Mouse (Mus musculus) NIH3T3 (cell line): Measurements from ENCODE around the gene BC051019.

Experiments used
- DNase-seq: peaks from one replicate; pipeline ENCODE4 v3.0.0-alpha.2; 2012; ENCODE audit warnings: low read depth

Gene BC051019

GRCm38 (mm10) chr7:109708961-109709382 is 14.7 kb downstream of the BC051019 start:
- peak; percentile 83 for DNase-seq

- peak; percentile 77 for DNase-seq
These were observed 16.4 kb downstream of the BC051019 start for GRCm38 (mm10) chr7:109707023-109707785.

DNA sequence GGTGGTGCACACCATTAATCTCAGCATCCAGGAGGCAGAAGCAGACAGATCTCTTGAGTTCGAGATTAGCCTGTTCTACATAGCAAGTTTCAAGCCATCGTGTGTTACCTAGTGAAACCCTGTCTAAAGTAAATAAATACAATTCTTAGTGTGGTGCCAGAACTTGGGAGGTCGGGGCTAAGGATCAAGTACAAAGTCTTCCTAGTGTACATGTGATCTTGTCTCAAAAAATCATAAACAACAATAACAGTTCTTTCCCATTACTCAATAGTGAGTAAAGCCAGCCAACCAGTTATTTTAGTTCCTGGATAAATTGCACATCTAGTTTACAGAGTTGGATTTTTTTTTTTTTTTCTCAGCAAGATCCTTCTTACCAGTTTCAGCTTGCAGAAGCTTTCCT is 19.2 kb downstream of the BC051019 start:
- no peak for DNase-seq

DNA sequence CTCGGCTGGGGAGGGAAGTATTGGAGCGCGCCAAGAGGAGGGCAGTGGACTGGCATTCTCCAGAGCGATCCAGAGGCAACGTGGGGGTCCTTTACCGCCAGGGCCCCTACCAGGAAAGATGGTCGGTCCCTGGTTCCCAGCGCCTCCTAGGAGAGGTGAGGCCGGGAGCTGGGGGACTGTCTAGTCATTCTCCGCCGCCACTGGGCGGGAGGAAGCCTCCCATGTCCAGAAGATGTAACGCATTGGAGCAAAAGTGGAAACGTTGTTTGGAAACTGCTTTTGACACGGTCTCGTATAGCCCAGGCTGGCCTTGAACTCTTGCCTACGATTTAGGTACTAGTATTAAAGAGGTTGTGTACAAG is 19.7 kb downstream of the BC051019 start:
- DNase-seq: no peak

GRCm38 (mm10) chr7:109703190-109704015 is 20.2 kb downstream of the BC051019 start, which contains the start of the genes St5 and Akip1:
TSS of gene St5 (minus strand) at chr7:109703605.
TSS of gene Akip1 (plus strand) at chr7:109703690.
- DNase-seq: no peak

- DNase-seq: no peak
These were observed 20.9 kb downstream of the BC051019 start for GRCm38 (mm10) chr7:109702721-109703120.

DNA sequence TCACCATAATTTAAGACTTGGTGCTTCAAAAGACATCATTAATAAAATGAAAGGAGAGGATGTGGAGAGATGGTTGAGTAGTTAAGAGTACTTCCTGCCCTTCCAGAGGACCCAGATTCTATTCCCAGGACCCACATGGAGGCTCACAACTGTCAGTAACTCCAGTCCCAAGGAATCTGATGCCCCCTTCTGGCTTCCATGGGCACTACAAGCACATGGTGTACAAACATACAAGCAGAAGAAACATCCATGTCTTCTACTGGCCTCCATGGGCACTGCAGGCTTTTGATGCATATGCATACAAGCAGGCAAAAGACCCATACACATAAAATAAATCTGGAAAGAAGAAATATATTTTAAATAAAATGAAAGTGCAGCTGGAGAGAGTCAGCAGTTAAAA is 23.4 kb downstream of the BC051019 start:
- peak; percentile 25 for DNase-seq

DNA sequence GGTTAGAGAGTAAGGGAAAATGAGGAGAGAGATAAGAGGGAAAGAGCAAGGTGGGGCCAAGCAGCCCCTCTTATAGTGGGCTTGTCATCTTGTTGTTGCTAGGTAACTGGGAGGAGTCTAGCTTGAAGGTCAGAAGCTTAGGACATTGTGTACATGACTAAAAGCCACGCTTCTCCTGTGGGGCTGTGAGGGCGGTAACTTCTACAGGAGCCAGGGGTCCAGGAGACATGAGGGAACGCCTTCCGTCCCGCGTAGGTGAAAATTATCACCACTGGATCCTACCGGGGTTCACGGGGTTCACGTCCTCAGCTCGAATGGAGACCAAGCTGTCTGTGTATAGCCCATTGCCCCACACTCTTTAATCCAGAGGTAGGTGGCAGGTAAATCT is 28.3 kb downstream of the BC051019 start:
- DNase-seq: no peak

- DNase-seq: no peak
These were observed 28.9 kb downstream of the BC051019 start for GRCm38 (mm10) chr7:109694576-109695338.

DNA sequence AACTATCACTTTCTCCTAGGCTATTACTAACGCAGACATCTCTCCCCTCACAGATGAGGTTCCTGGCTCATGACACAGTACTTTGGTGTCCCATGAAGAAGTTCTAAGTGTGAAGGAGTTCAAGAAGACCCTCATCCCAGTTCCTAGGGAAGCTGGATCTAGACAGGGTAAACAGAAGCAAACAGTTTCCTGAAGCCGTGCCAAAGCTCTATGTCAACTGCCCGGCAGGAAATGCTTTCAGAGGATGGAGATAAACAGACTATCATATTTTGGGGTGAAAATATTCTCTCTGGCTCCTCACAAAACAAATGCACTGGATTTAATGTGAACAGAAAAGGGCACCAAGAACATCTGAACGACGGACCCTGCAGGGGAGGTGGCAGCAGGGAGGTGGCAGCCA is 32.7 kb downstream of the BC051019 start:
- no peak for DNase-seq

GRCm38 (mm10) chr7:109690101-109690500 is 33.5 kb downstream of the BC051019 start:
- DNase-seq: peak; percentile 17

DNA sequence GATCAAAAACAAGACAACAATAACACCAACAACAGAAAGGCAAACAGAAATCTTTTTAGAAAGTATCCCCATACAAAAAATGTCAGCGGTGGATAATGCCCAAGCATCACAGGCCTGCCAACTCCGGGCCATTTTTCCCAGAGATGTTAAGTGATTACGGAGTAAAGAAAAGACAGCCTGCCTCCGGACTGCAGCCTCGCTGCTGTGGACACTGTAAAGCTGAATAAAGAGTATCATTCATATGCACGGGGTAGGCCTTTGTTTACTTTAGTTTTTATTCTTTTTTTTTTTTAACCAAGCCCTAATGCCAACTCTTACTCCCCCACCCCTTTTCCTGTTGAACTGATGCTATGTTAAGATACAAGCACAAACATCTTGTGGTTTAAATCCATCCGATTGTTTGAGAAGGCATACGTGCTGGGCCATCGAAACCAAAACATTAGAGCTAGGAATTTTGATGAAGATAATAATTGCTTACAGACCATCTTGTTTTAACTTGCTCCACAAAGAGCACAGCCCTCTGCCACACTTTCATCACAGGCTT is 37.0 kb downstream of the BC051019 start:
- DNase-seq: no peak

DNA sequence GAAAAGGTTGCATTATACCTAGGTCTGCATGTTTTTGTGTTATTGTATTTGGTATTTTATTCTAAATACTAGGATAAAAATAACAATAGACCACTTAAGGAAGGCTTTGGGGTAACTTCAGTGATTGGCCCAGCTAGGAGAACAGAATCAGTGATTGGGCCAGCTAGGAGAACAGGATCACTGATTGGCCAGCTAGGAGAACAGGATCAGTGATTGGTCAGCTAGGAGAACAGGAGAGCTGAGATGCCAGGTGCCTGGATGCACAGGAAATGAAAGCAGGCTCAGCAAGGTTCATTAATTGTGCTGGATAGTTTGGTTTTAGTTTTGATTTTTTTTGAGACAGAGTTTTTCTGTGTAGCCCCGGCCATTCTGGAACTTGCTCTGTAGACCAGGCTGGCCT is 42.8 kb downstream of the BC051019 start:
- no peak for DNase-seq

GRCm38 (mm10) chr7:109680284-109680683 is 43.4 kb downstream of the BC051019 start:
- DNase-seq: no peak

DNA sequence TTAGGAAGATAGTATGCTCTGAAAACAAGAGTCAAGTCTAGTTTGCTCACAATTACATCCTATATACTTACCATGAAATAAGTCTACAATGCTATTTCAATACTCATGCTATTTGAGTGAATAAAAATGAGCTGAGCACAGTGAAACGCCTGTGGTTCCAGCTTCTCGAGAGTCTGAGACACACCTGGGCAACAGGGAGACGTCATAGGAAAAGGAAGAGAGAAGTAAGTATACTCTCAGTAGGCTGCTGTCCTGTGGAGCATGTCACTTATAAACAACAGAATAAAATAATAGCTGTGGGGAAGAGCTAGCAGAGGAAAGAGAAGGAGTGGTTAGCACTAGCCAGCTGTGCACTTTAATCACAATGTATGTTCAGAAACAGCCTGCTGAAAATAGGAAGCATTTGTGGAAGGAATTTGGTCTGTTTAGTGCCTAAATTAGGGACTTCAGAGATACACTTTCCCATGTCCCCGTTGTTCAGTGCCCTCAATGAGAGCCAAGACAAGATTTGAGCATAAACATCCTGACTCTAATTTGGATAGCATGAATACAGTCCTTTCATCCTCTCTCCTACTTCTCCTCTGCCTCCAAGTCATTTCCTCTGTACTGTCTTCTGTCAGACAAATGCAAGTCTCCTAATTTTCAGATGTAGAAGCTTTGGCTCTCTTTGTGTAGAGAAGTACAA is 48.6 kb downstream of the BC051019 start:
- no peak for DNase-seq

DNA sequence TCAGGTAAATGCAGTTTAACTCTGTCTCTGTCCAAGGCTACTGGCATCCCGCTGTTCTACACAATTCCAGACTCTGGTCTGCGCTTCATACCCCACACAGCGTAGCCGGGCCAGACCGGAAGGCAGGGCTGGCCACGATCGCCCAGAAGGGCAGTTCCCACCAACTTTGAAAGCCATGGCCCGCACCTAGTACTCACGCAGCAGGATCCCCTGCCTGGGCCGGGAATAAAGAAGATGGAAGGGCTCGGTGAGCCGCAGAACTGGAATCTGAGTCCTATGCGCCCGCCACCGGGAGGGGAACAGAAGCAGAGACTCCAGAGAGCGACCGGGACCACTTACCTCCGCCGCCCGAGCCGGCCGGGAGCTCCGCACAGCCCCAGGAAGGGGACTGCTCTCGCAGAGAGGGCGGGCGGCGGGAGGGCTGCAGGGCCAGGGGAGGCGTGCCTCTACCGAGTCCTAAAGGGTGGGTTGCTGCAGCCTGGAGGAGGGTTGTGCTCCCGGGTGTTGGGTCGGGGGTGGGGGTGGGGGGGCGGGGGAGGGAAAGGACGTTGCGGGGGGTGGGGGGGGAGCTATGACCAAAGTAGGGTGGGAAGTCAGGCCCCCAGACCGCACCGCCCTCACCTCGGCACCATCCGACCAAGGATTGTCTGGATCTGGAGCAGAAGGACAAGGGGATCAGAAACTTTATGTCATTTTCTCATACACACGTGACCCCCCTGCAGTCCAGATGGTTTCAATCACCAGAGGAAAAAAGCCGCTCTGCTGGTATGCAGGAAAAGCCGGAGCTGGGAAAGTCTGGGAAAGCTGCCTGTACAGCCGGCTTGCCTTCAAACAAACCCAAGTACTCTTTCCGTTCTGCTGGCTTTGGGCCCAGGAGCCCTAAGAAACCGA is 51.8 kb downstream of the BC051019 start:
- peak; percentile 91 for DNase-seq

DNA sequence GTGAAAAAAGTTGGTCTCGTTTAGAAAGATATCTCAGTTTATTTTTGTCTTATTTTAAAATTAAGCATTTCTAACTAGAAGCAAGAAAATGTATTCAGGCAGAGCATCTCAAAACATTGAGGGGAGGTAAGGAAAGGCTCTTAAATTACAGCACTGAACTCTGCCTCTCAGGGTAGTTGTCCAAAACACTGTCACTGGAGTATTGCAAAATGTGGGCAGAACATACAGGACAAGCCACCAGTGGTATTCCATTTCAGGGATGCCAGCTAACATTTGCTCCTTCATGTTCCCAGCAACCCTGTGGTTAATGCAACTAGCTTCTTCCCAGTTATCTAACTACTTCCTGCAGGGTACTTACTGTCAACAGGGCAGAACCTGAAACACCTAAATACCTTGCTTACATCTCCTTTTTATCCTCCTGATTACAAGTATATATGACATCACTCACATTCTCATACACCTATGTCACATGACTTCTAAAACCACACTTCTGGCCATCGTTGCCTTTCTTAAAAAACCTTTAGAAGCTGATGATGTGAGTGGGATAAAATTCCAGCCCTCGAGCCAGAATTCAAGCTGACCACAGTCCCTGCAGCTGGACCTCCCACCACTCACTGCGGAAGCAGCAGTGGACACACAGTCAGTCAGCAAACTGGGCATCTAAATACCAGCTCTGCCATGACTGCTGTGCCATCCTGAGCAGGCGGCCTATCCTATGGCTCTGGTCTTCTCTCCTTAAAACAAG is 54.1 kb downstream of the BC051019 start:
- peak; percentile 12 for DNase-seq

DNA sequence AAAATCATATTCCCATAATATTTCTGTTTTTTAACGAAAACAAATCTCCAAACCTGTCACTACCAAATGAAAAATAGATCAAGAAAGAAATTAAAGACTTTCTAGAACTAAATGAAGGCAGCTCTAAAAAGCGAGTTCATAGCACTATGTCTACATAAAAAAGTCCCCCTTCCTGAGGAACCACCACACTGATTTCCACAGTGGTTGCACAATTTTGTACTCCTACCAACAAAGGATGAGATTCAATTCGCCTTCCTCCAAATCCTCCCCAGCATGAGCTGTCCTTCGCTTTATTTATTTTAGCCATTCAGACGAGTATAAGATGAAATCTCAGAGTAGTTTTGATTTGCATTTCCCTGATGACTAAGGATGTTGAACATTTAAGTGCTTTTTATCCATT is 57.0 kb downstream of the BC051019 start:
- peak; percentile 42 for DNase-seq

DNA sequence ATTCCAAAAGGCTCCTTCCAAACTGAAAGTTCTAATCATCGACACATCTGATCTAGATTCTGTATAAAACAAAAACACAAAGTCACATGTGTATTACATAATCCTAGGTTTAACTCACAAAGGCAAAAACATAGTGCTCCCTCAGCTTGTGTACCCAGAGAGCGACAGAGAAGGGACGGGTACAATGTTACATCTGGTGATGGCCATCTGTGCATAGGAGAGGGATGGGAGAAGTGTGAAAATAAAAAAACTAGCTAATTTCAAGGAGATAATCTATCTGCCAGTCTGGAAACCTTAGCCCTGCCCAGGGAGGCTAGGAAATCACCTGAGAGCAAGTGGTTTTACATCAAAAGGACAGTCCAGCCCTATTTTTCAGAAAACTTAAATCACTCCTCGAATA is 61.0 kb downstream of the BC051019 start:
- no peak for DNase-seq
